Mouse (Mus musculus) CD4-positive, CD25-positive, alpha-beta regulatory T cell, adult 4 months (primary cell): ENCODE measurements around the gene Myh10. TPM values are rescaled to one million over a fixed set of nuclear protein-coding genes. Genes with fewer than 3 reads are reported as not detected.
"Not testable (repeated sequence)": the region's sequence is repeated elsewhere in the genome, so short reads cannot be mapped to it uniquely, and the experiment has no call there.

Experiments used
- ATAC-seq: one replicate; pipeline ENCODE4 v1.8.0; 2017
- polyA plus RNA-seq, 2 experiments: library from polyadenylated mRNA; unstranded; fragments of 100-300 nt; shearing (Covaris generic); gene quantifications; one replicate each; pipeline ENCODE4 v1.2.1; 2017

Gene Myh10
- polyA plus RNA-seq, 2 experiments from 2014 or later, result 1.5 to 5.2 TPM

GRCm38 (mm10) chr11:68692693-68693446, 1.5 kb downstream of the Myh10 start:
- ATAC-seq, result no peak

- no peak for ATAC-seq
Observed at GRCm38 (mm10) chr11:68693447-68694040, 2.2 kb downstream of the Myh10 start.

DNA sequence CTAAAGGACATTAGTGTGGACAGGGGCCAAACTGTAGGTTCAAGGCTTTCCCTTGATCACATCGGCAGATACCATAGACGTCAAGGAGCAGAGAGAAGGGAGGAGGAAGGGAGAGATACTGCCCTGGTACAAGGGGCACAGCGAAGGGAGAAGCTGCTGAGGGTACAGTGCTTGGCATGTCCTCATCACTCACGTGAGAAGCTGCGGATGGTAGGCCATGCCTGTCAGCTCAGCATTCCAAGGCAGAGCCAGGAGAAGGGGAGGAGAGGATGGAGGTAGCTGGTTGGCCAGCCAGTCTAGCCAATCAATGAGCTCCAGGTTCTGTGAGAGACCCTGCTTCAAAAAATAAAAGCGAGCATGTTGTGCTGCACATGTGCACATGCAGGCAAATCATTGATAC, 11.0 kb downstream of the Myh10 start:
- ATAC-seq, result no peak

DNA sequence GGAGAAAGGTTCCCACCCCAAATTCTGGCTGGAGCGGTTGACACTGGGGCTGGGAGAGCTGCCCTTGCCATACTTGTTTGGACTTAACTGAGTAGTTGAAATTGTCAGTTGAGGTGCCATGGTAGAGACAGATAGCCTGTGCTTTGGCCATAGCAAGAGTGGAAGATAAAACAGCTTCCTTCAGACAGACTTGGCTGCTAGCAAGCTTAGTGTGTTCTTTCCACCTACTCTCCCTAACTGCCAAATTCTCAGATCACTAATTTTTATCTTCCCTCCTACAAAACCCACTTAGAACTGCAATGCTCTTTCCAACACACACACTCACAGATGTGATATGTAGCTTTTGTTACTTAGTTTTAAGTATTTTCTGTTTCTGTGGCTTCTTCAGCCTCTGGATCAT, 12.0 kb downstream of the Myh10 start:
- ATAC-seq, result no peak

- no peak for ATAC-seq
Observed at GRCm38 (mm10) chr11:68704258-68704657, 12.9 kb downstream of the Myh10 start.

- no peak for ATAC-seq
Observed at GRCm38 (mm10) chr11:68704847-68705246, 13.5 kb downstream of the Myh10 start.

- no peak for ATAC-seq
Observed at GRCm38 (mm10) chr11:68706524-68707429, 15.4 kb downstream of the Myh10 start.

DNA sequence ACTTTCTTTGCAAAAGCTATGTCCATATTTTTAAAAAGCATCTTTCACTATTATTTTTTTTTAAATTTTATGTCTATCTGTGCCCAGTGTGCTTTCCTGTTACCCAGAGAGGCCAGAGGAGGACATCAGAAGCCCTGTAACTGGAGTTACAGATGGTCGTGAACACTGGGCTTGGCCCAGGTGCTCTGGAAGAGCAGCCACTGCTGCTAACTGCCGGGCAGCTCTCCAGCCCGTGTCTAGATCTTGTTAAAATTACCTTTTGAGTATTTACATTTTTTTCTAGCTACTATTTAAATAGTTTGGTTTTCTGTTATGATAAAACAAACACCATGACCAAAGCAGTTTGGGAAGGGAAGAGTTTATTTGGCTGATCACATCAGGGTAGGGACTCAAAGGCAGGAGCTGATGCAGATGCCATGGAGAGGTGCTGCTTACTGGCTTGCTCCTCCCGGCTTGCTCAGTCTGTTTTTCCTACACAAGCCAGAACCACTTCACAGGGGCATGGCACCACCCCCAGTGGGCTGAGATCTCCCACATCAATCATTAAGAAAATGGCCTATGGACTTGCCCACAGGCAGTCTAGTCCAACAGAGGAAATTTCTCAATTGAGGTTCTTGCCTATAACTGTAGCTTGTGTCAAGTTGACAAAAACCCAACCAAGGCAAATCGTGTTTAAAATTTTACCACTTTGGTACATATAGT, 16.7 kb downstream of the Myh10 start:
- no peak for ATAC-seq

DNA sequence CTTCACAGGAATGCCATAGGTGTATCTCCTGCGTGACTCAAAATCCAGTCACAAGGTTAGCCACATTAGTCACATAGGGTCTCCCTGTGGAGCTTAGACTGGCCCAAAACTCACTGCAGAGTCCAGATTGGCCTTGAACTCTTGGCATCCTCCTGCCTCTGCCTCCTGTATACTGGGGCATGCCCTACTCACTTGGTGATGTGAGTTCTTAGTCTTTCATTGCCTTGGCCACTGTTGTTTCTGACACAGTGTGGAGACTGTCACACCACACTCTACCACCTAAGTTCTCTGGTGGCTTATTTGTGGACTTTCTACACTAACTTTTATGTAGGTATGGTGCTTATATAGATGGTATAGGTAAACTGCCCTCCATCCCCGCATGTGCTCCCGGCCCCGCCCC, 24.8 kb downstream of the Myh10 start:
- ATAC-seq, result no peak

GRCm38 (mm10) chr11:68717171-68717840, 25.9 kb downstream of the Myh10 start:
- ATAC-seq, result no peak

GRCm38 (mm10) chr11:68719096-68719648, 27.8 kb downstream of the Myh10 start:
- no peak for ATAC-seq

DNA sequence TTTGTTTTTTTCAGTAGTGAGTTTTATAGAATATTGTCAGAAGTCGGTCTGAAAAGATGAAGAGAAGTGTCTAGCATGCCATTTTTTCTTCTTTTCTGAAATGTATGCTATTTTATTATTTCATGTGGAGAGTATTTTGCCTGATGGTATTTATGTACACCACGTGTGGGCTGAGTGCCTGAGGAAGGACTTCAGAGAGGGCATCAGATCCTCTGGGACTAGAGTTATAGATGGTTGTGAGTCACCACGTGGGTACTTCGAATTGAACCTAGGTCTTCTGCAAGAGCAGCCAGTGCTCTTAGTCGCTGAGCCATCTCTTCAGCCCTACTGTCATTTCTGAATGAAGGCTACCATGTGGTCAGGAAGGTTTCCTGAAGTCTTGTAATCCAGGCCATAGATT, 28.4 kb downstream of the Myh10 start:
- ATAC-seq, result no peak

GRCm38 (mm10) chr11:68724117-68724516, 32.8 kb downstream of the Myh10 start:
- no peak for ATAC-seq

DNA sequence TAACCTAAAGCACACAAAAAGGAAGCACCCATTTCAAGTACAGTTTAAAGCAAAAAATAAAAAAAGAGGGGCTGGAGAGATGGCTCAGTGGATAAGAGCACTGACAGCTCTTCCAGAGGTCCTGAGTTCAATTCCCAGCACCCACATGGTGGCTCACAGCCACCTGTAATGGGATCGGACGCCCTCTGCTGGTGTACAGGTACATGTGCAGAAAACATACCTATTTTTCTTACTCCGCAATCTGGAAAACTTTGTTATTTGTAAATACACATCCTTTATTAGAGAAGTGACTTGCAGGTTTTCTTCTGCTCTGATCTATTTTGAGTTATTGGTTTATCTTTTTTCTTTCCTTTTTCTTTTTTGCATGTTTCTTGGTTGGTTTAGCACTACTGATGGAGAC, 37.3 kb downstream of the Myh10 start:
- ATAC-seq, result no peak

DNA sequence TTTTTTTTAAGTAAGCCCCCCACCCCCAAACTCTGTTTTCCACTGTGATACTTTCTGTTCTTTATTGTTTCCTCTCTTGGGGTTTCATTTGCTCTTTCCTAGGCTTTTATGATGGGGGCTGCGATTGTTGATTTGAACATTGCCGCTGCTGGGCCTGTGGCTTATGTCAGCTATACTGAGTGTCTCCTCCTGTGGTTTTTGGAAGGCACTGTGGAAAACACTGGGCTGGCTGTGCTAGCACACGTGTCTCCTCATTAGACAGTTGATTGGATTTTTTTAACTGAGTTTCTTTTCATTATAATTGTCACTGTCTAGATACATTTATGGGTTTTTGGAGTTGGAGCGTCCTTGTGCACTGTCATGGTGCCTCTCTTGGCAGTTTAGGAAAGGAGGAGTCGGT, 39.4 kb downstream of the Myh10 start:
- no peak for ATAC-seq

GRCm38 (mm10) chr11:68732066-68732465, 40.7 kb downstream of the Myh10 start:
- ATAC-seq, result no peak

DNA sequence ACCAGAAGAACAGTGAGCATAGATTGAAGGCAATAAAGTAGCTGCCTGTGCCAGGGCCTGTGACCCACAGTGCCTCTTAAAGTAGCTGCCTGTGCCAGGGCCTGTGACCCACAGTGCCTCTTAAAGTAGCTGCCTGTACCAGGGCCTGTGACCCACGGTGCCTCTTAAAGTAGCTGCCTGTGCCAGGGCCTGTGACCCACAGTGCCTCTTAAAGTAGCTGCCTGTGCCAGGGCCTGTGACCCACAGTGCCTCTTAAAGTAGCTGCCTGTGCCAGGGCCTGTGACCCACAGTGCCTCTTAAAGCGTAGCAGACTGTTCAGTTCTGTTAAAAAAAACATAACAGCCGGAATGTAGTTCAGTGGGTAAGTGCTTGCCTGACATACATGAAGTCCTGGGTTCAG, 42.0 kb downstream of the Myh10 start:
- not testable (repeated sequence) for ATAC-seq

DNA sequence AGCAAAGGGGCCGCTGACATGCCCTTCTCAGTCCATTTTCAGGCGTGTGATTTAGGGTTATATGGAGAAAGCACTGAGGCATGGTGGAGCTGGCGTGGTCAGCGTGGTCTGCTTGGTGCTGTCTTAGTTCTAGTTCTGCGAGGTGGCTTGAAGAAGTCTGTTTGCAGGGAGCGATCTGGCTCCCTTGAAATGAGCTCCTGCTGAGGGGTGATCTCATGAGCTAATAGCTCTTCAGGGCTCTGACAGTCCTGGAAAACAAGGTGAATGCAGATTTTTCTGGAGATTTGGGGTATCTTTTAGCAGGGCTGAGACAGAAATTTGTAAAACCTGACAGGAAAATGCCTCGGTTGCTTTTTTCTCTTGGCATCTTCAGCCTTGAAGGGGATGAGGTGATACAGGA, 48.1 kb downstream of the Myh10 start:
- ATAC-seq, result no peak

GRCm38 (mm10) chr11:68742658-68743057, 51.3 kb downstream of the Myh10 start:
- ATAC-seq, result no peak

GRCm38 (mm10) chr11:68744150-68744549, 52.8 kb downstream of the Myh10 start:
- no peak for ATAC-seq

- no peak for ATAC-seq
Observed at GRCm38 (mm10) chr11:68745374-68746200, 54.2 kb downstream of the Myh10 start.
